Mouse (Mus musculus) embryonic facial prominence, embryonic 12.5 days (tissue): ENCODE results near the gene Lrp1. TPM values are rescaled to one million over a fixed set of nuclear protein-coding genes. Genes with fewer than 3 reads are reported as not detected.

Experiments used
- ATAC-seq: fragments of 200-750 bp; cut with Nextera tagmentation; 2 replicates; pipeline ENCODE4 v1.8.0; 2017; ENCODE audit not compliant: insufficient number of reproducible peaks, insufficient read depth, low FRiP score, low TSS enrichment
- H3K27ac ChIP-seq: fragments of 300-500 bp; sonication (generic); 2 replicates; pipeline ENCODE4 v1.5.1; 2016; ENCODE audit warnings: mild to moderate bottlenecking
- H3K27me3 ChIP-seq: fragments of 300-500 bp; sonication (generic); 2 replicates; pipeline ENCODE4 v1.6.1; 2016; ENCODE audit warnings: mild to moderate bottlenecking, moderate library complexity
- H3K36me3 ChIP-seq: fragments of 300-500 bp; sonication (generic); 2 replicates; pipeline ENCODE4 v1.6.1; 2016; ENCODE audit warnings: mild to moderate bottlenecking
- H3K4me1 ChIP-seq: fragments of 300-500 bp; sonication (generic); 2 replicates; pipeline ENCODE4 v1.6.1; 2016
- H3K4me2 ChIP-seq: fragments of 300-500 bp; sonication (generic); replicated peaks from 2 replicates; pipeline ENCODE4 v1.6.1; 2016; ENCODE audit warnings: mild to moderate bottlenecking, moderate library complexity
- H3K4me3 ChIP-seq: fragments of 300-500 bp; sonication (generic); 2 replicates; pipeline ENCODE4 v1.5.1; 2016; ENCODE audit warnings: mild to moderate bottlenecking
- H3K9ac ChIP-seq: fragments of 300-500 bp; sonication (generic); 2 replicates; pipeline ENCODE4 v1.6.1; 2016; ENCODE audit warnings: mild to moderate bottlenecking, moderate library complexity
- H3K9me3 ChIP-seq: fragments of 300-500 bp; sonication (generic); 2 replicates; pipeline ENCODE4 v1.6.1; 2016; ENCODE audit warnings: mild to moderate bottlenecking, moderate library complexity
- WGBS: fragments of 180-500 bp; shearing (Covaris S2); methylation state at CpG from one replicate; pipeline ENCODE4 v1.1.7; 2016; 5-methylcytosine and 5-hydroxymethylcytosine counted together
- polyA plus RNA-seq: library from polyadenylated mRNA; unstranded; fragments of >200 nt; fragmentation: Nextera tagmentation; extraction: Ambion mirVana; gene quantifications from 2 replicates; pipeline ENCODE4 v1.2.1, GENCODE M21; 2016

The Lrp1 gene
- polyA plus RNA-seq, 1 experiment from 2014 or later = 115 TPM

GRCm38 (mm10) chr10:127500894-127501893 is 119.8 kb downstream of the Lrp1 start, which contains the start of gene Stac3:
Gene Stac3, plus strand, starts transcription at chr10:127501686.
- Histone ChIP-seq H3K9ac (peak within 1 kb of the TSS; percentile 16; the same call in 1 of the 2 replicates), H3K36me3 (peaks cover 39% of the 10 kb centered on the region), H3K27me3 (no peaks in the 10 kb centered on the region), H3K9me3 (no peaks in the 10 kb centered on the region), H3K27ac (no peak within 1 kb of the TSS), H3K4me1 (no peaks in the 10 kb centered on the region), H3K4me3 (no peak within 1 kb of the TSS), H3K4me2 (no peak within 1 kb of the TSS)
- ATAC-seq = no peak
- WGBS = 63% methylated on average over 12 of the region's 13 CpGs

GRCm38 (mm10) chr10:127500042-127500441 is 120.9 kb downstream of the Lrp1 start:
- 84% methylated on average over 4 of the region's 4 CpGs for WGBS
- Histone ChIP-seq H3K4me1 (no peaks in the 10 kb centered on the region), H3K9me3 (no peaks in the 10 kb centered on the region), H3K27ac (no peak overlapping the region), H3K4me3 (no peak overlapping the region), H3K36me3 (peaks cover 50% of the 10 kb centered on the region), H3K27me3 (no peaks in the 10 kb centered on the region), H3K4me2 (no peak overlapping the region), H3K9ac (no peak overlapping the region)
- ATAC-seq = no peak

DNA sequence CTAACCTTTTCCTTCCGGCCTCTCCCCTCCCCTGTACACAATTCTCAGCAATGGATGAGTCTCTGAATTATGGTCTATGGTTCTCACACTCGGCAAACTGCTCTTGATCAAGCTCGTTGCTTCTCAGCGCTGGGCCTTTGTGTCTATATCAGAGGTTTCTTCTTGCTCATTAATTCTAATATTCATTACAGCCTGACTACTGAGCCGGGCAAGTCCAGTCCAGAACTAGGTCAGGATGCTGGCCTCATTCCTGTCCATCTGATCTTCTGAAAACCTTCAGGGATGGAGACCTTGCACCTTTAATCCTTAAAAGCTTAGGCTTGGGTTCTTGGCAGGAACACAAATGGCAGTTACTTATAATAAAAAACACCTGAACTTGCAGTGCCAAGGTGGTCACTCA is 121.4 kb downstream of the Lrp1 start:
- no peak overlapping the region for H3K9ac ChIP-seq
- no peak overlapping the region for H3K4me3 ChIP-seq
- H3K4me2 ChIP-seq = no peak overlapping the region
- H3K27ac ChIP-seq = no peak overlapping the region
- ATAC-seq = no peak
- H3K9me3 ChIP-seq = no peaks in the 10 kb centered on the region
- H3K36me3 ChIP-seq = peaks cover 55% of the 10 kb centered on the region
- no peaks in the 10 kb centered on the region for H3K4me1 ChIP-seq
- 83% methylated on average over 5 of the region's 5 CpGs for WGBS
- H3K27me3 ChIP-seq = no peaks in the 10 kb centered on the region

DNA sequence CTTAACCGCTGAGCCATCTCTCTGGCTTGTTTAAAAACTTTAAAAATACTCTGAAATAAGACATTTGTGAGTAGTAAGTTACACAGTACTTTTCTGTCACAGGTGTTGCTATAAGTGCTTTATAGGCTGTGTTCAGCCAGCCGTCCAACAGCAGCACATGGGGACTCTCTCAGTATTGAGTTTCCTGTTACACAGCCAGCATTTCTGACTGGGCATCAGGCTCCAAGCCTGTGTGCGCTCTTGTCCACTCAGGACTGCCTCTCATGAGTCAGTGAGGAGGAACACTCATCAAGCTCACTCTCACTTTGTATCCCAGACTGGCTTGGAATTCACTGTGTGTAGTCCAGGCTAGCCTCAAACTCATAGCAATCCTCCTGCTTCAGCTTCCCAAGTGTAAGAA is 124.8 kb downstream of the Lrp1 start:
- H3K27ac ChIP-seq = no peak overlapping the region
- no peak overlapping the region for H3K4me3 ChIP-seq
- H3K4me2 ChIP-seq = no peak overlapping the region
- H3K36me3 ChIP-seq = peaks cover 81% of the 10 kb centered on the region
- no peaks in the 10 kb centered on the region for H3K9me3 ChIP-seq
- H3K27me3 ChIP-seq = no peaks in the 10 kb centered on the region
- no peaks in the 10 kb centered on the region for H3K4me1 ChIP-seq
- 95% methylated on average over 3 of the region's 3 CpGs for WGBS
- ATAC-seq = no peak
- no peak overlapping the region for H3K9ac ChIP-seq

- Histone ChIP-seq H3K27ac (no peak overlapping the region), H3K4me3 (no peak overlapping the region), H3K9me3 (no peaks in the 10 kb centered on the region), H3K4me1 (0 out of 2 replicates have a peak, but pooled peaks cover 7% of the 10 kb centered on the region), H3K27me3 (no peaks in the 10 kb centered on the region), H3K9ac (no peak overlapping the region), H3K4me2 (no peak overlapping the region), H3K36me3 (peaks cover 68% of the 10 kb centered on the region)
- 52% methylated on average over 3 of the region's 3 CpGs for WGBS
- ATAC-seq = no peak
Measured at GRCm38 (mm10) chr10:127492118-127492517, 128.8 kb downstream of the Lrp1 start.

DNA sequence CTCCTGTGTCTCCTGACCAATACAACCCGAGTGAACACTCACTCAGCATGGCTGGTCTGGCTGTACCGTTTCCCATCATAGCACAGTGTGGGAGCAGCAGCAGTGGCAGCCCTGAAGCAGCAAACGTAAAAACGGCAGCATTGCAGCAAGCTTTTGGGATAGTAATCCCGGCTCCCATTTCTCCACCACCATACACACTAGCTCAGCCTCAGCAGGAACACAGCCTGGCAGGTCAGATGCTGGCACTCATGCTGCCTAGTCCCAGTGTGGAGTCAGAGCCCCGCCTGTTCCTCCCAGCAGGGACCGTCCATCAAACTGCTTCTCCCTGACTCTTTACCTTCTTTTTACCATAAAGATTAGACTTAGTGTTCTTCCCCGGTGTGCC is 129.8 kb downstream of the Lrp1 start:
- Histone ChIP-seq H3K4me3 (no peak overlapping the region), H3K9me3 (no peaks in the 10 kb centered on the region), H3K36me3 (peaks cover 59% of the 10 kb centered on the region), H3K4me2 (no peak overlapping the region), H3K9ac (no peak overlapping the region), H3K4me1 (0 out of 2 replicates have a peak, but pooled peaks cover 7% of the 10 kb centered on the region), H3K27me3 (no peaks in the 10 kb centered on the region), H3K27ac (no peak overlapping the region)
- WGBS = 67% methylated on average over 8 of the region's 8 CpGs
- no peak for ATAC-seq

DNA sequence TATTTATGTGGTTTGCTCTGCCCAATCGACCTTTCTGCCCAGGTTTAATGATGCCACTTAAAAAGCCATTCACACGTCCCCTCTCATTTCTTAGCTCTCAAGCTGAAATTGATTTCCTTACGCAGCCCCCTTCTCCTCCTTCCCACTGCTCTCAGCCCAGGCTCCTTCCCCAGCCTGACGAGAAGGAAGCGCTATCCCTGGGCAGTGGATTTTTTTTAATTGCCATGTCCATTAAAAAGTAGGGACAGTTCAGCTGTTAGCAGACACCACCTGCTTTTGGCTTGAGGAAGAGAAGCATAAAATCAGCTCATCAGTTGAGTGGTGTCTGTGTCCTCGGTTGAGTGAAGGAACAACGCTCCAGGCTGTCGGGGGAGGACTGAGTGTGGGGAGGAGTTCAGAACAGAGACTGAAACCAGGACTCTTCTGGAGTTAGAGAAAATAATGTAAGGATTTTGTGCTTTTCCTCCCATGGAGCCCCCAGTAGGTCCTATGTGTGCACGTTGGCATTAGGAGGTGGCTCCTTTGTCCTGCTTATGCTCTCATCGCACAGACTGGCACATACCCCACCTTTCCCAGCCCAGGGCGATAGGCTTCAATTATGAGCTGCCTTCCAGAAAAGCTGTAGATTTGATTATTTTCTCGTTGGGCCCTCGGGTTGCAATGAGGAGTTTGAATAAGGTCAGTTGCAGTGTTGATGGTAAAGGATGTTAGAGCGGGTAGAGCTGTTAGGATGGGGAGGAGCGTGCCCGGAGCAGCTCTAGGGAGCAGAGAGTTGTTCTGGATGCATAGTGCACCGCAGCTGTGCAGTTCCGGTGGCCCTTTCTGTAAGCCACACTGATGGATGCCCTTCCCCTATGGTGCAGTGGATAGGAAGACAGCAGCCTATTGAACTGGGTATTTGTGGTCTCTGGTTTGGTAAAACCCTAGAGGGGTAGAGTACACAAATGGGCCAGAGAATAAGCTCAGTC is 130.5 kb downstream of the Lrp1 start:
- ATAC-seq = no peak
- WGBS = 72% methylated on average over 18 of the region's 18 CpGs
- no peak overlapping the region for H3K4me2 ChIP-seq
- no peaks in the 10 kb centered on the region for H3K27me3 ChIP-seq
- H3K4me3 ChIP-seq = no peak overlapping the region
- 0 out of 2 replicates have a peak, but pooled peaks cover 7% of the 10 kb centered on the region for H3K4me1 ChIP-seq
- no peak overlapping the region for H3K9ac ChIP-seq
- no peaks in the 10 kb centered on the region for H3K9me3 ChIP-seq
- peak overlapping the region; percentile 7; the same call in 1 of the 2 replicates for H3K27ac ChIP-seq
- peaks cover 57% of the 10 kb centered on the region for H3K36me3 ChIP-seq

GRCm38 (mm10) chr10:127488856-127489255 is 132.1 kb downstream of the Lrp1 start:
- 0 out of 2 replicates have a peak, but pooled peaks cover 7% of the 10 kb centered on the region for H3K4me1 ChIP-seq
- WGBS = 88% methylated on average over 7 of the region's 7 CpGs
- no peak overlapping the region for H3K27ac ChIP-seq
- H3K36me3 ChIP-seq = peaks cover 57% of the 10 kb centered on the region
- no peak overlapping the region for H3K4me2 ChIP-seq
- no peaks in the 10 kb centered on the region for H3K9me3 ChIP-seq
- H3K27me3 ChIP-seq = no peaks in the 10 kb centered on the region
- H3K4me3 ChIP-seq = no peak overlapping the region
- no peak for ATAC-seq
- H3K9ac ChIP-seq = no peak overlapping the region

Other genes with a start within 250 kb of the Lrp1 start
- 44.9 and 53.0 TPM in 2 replicates for gene R3hdm2, start 240.8 kb downstream of the Lrp1 start, polyA plus RNA-seq
- 5.9 and 7.9 TPM in 2 replicates for gene Stac3, start 119.5 kb downstream of the Lrp1 start, polyA plus RNA-seq
- 2.9 and 3.4 TPM in 2 replicates for gene Ndufa4l2, start 106.2 kb downstream of the Lrp1 start, polyA plus RNA-seq
- 82.4 and 88.2 TPM in 2 replicates for gene Shmt2, start 98.7 kb downstream of the Lrp1 start, polyA plus RNA-seq
- gene Nxph4, start 86.6 kb downstream of the Lrp1 start, polyA plus RNA-seq = 6.5 and 8.0 TPM in 2 replicates
- gene Stat6, start 21.8 kb upstream of the Lrp1 start, polyA plus RNA-seq = 13.0 and 13.3 TPM in 2 replicates
- 9.0 and 11.9 TPM in 2 replicates for gene Nemp1, start 45.8 kb upstream of the Lrp1 start, polyA plus RNA-seq
- gene Nab2, start 47.4 kb upstream of the Lrp1 start, polyA plus RNA-seq = 18.8 and 19.5 TPM in 2 replicates
- gene Myo1a, start 84.0 kb upstream of the Lrp1 start, polyA plus RNA-seq = 0.20 and 0.58 TPM in 2 replicates
- 1.2 and 2.1 TPM in 2 replicates for gene Tac2, start 103.3 kb upstream of the Lrp1 start, polyA plus RNA-seq
- 4.8 and 5.2 TPM in 2 replicates for gene Zbtb39, start 118.4 kb upstream of the Lrp1 start, polyA plus RNA-seq
- gene Gpr182, start 130.6 kb upstream of the Lrp1 start, polyA plus RNA-seq = 0.48 and 0.70 TPM in 2 replicates
- gene Rdh1, start 138.6 kb upstream of the Lrp1 start, polyA plus RNA-seq = not detected in 2 replicates
- gene Rdh16f1, start 138.6 kb upstream of the Lrp1 start, polyA plus RNA-seq = 0.09 TPM in 1 of 2 replicates, not detected in the other
- 0.09 TPM in 1 of 2 replicates, not detected in the other for gene Rdh9, start 155.2 kb upstream of the Lrp1 start, polyA plus RNA-seq
- not detected in 2 replicates for gene Rdh16, start 180.0 kb upstream of the Lrp1 start, polyA plus RNA-seq
- not detected in 2 replicates for gene Rdh19, start 228.8 kb upstream of the Lrp1 start, polyA plus RNA-seq
- not detected in 2 replicates for gene Rdh16f2, start 245.3 kb upstream of the Lrp1 start, polyA plus RNA-seq